Mouse (Mus musculus): ENCODE results near the gene Atp6v1d. TPM values are rescaled to one million over a fixed set of nuclear protein-coding genes. Genes with fewer than 3 reads are reported as not detected.

Atp6v1d gene
- total RNA-seq (2021), result 10 to 100 TPM; 64.4 to 68.3 TPM
- long read RNA-seq, experiment 1, transcript Atp6v1d-201 (9 exons, 3,667 nt), result major isoform, 106 of 134 reads
- long read RNA-seq, experiment 1, partial matches to known transcripts, result 20 of 134 reads
- long read RNA-seq, experiment 1, other reads (novel, unspliced or antisense), result 7 of 134 reads
- long read RNA-seq, experiment 2, transcript Atp6v1d-201 (9 exons, 3,667 nt), result major isoform, 72 of 77 reads
- long read RNA-seq, experiment 2, partial matches to known transcripts, result 2 of 77 reads
- long read RNA-seq, experiment 2, other reads (novel, unspliced or antisense), result 3 of 77 reads

GRCm38 (mm10) chr12:78861496-78862253 lies at the start of gene Atp6v1d, which contains the start of gene Eif2s1:
Gene Atp6v1d, minus strand, starts transcription at chr12:78861638.
Gene Eif2s1, plus strand, starts transcription at chr12:78861819.
- peak; percentile 98 for DNase-seq

GRCm38 (mm10) chr12:78910684-78911461 lies 49.4 kb upstream of the Atp6v1d start:
- DNase-seq, result no peak

DNA sequence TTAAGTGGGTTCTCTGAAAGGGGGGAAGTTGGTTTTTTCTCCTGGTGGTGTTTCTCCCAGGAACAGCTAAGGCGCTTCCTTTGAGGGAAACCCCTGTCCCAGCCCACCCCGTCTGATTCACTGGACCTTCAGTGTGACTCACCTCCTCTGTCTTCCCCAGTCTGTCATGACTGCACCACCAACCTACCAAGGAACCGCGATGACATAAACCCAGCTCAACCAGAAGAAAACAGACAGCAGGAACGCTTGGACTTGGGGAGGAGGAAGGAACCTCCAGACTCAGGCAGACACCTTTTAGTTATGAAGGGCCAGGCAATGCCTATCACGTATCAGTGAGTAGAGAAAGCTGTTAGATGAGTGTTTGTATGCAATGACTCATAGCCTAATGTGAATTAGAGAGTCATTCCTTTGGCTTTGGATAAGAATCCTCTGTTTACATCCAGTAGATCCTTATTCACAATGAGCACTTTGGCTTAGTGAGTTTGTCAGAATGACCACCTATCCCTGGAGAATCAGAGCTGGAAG lies 46.7 kb upstream of the Atp6v1d start:
- no peak for DNase-seq

- DNase-seq, result peak; percentile 86
These were observed 45.3 kb upstream of the Atp6v1d start, which contains the start of gene Plek2 for GRCm38 (mm10) chr12:78906707-78907162. Gene Plek2, minus strand, starts transcription at chr12:78906964.

DNA sequence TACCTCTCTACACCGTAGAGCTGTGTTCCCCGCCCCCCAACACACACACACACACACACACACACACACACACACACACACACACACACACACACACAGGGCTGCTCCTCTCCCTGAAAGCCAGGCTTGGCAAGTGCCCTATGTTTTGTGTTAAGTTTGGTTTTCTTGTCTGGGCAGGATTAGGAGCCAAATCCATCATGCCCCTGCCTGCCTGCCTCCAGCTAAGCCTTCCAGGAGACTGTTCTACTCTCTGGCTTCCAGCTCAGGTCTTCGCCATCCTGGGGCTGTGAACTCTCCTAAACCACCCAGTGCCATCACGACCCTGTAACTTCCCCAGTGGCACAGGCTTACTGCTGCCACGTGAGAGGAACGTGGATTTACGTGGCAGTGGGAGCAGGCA lies 43.1 kb upstream of the Atp6v1d start:
- no peak for DNase-seq

- no peak for DNase-seq
These were observed 41.9 kb upstream of the Atp6v1d start for GRCm38 (mm10) chr12:78903313-78903712.

- DNase-seq, result no peak
These were observed 40.0 kb upstream of the Atp6v1d start for GRCm38 (mm10) chr12:78901467-78901866.

DNA sequence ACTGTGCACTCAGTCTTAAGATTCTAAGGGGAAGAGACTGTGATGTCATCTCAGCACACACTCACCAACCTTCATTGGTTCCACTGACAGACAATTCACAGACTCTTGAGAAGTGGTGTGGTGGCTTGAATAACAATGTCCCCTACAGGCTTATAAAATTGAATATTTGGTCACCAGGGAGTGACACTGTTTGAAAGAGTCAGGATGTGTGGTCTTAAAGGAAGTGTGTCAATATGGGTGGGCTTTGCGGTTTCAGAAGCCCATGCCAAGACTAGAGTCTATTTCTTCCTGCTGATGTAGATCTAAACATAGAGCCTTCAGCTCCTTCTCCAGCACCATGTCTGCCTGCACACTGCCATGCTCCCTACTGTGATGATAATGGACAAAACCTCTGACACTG lies 36.4 kb upstream of the Atp6v1d start:
- DNase-seq, result no peak

DNA sequence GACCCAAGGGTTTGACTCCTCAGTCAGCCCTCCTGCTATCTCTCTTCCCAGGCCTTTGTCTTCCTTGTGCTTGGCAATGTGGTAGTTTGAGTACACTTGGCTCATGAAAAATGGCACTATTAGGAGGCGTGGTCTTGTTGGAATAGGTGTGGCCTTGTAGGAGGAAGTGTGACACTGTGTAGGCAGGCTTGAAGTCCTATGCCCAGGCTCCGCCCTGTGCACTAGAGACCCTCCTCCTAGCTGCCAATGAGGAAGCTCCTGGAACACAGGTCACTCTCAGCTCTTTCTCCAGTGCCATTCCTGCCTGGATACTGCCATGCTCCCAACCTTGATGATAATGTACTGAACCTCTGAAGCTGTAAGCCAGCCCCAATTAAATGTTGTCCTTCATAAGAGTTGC lies 29.7 kb upstream of the Atp6v1d start:
- no peak for DNase-seq

GRCm38 (mm10) chr12:78890062-78890461 lies 28.6 kb upstream of the Atp6v1d start:
- DNase-seq, result no peak

- no peak for DNase-seq
These were observed 13.1 kb upstream of the Atp6v1d start for GRCm38 (mm10) chr12:78874581-78874980.

- DNase-seq, result no peak
These were observed 6.7 kb upstream of the Atp6v1d start for GRCm38 (mm10) chr12:78868115-78868514.

GRCm38 (mm10) chr12:78865434-78865833 lies 4.0 kb upstream of the Atp6v1d start:
- DNase-seq, result no peak

GRCm38 (mm10) chr12:78862254-78862730 lies 854 bp upstream of the Atp6v1d start:
- DNase-seq, result no peak

GRCm38 (mm10) chr12:78860921-78861495 lies 430 bp downstream of the Atp6v1d start:
- DNase-seq, result no peak

DNA sequence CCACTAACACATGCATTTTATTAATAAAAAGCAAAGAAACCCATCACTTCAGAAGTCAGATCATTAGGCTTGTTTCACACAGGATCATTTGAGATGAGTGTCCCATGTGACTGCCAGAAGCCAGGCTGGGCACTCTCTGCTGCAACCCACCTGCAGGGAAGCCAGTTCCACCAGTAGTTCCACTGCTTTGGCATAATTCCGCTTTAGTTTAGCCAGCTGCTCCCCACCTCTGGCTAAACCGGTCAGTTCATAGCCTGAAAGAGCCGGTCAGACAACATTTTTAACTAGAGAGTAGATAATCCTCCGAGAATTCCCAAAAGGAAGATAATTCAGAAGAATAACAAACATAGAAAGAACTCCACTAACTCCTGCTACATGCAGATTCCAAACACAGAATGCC lies 13.2 kb downstream of the Atp6v1d start:
- DNase-seq, result no peak

DNA sequence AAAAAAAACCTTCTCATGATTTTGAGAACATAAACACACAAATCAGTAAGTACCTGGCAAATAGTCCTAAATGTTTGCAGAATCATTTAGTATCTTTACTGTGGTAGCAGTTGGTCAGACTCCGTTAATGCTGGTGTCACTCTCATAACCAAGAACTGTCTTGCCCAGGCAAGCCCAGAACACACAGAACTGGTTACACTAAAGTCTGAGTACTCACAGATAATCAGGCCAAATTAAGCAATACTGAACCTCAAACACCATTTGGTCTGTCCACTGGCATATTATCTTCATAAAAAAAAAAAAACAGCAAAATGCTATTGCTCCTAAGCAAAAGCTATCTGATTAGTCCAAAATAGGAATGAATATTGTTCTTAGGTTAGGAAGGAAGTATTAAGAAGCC lies 19.0 kb downstream of the Atp6v1d start:
- DNase-seq, result no peak

DNA sequence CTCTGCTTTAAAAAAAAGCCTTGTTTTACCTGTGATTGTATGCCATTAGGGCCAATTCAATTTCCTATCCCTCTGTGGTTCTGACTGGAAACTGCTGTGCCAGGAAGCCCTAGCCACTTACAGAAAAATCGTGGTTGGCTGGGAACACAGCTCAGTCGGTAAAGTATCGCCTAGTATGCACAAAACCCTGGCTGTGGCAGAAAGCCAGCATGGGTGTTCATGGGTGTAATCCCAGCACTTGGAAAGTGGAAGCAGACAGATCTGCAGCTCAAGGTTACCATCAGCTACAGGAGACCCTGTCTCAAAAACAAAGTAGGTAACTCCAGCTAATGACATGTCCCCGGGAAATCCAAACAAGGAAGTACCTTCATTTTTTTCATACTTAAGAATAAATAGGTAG lies 21.5 kb downstream of the Atp6v1d start:
- no peak for DNase-seq

GRCm38 (mm10) chr12:78834496-78834895 lies 26.9 kb downstream of the Atp6v1d start:
- DNase-seq, result no peak

DNA sequence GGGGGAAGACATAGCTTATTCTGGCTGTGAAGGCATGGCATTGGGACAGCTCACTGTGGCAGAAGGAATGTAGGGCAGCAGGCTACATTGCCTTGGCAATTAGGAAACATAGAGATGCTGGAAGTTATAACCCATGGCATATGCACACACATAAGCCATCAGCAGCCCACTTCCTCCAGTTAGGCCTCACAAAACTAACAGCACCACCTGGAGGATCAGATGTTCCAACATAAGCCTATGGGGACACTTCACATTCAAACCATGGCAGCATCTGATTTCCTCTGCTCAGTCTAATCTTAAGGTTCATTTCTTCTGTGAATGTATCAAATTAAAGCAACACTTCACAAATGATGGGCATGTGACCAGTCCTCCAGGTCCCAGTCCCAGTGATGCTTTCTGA lies 47.0 kb downstream of the Atp6v1d start:
- DNase-seq, result peak; percentile 7

GRCm38 (mm10) chr12:78801836-78802235 lies 59.6 kb downstream of the Atp6v1d start:
- DNase-seq, result no peak

- DNase-seq, result no peak
These were observed 61.4 kb downstream of the Atp6v1d start for GRCm38 (mm10) chr12:78800036-78800435.
